Mouse (Mus musculus) heart, postnatal 14 days (tissue): Measurements from ENCODE around the gene Ppp1cb. TPM values are rescaled to one million over a fixed set of nuclear protein-coding genes. Genes with fewer than 3 reads are reported as not detected.
"Not testable (repeated sequence)": the region's sequence is repeated elsewhere in the genome, so short reads cannot be mapped to it uniquely, and the experiment has no call there.

Experiments used
- DNase-seq, 2 experiments: peaks; one replicate each; pipeline ENCODE4 v3.0.0; 2021 to 2022
- intact Hi-C: fragments of 180-260 bp; cut with DNase I; formaldehyde crosslinking; loops from one replicate; pipeline ENCODE4 v1.15.1; 2025
- long read RNA-seq, 2 experiments: library from polyadenylated mRNA; stranded (forward); transcript quantifications; one replicate each; pipeline ENCODE4 v2.0.0; 2021
- total RNA-seq, 2 experiments: library from RNA; stranded (reverse); gene quantifications; 2 replicates each; pipeline ENCODE4 v1.2.3; 2021

The Ppp1cb gene
- total RNA-seq, result 100 to 1,000 TPM; 476 to 479 TPM
- long read RNA-seq, experiment 1, full-length matches to known transcripts, result 447 of 467 reads
- long read RNA-seq, experiment 1, partial matches to known transcripts, result 6 of 467 reads
- long read RNA-seq, experiment 1, other reads (novel, unspliced or antisense), result 14 of 467 reads
- long read RNA-seq, experiment 2, full-length matches to known transcripts, result 422 of 440 reads
- long read RNA-seq, experiment 2, partial matches to known transcripts, result 11 of 440 reads
- long read RNA-seq, experiment 2, other reads (novel, unspliced or antisense), result 7 of 440 reads

DNA sequence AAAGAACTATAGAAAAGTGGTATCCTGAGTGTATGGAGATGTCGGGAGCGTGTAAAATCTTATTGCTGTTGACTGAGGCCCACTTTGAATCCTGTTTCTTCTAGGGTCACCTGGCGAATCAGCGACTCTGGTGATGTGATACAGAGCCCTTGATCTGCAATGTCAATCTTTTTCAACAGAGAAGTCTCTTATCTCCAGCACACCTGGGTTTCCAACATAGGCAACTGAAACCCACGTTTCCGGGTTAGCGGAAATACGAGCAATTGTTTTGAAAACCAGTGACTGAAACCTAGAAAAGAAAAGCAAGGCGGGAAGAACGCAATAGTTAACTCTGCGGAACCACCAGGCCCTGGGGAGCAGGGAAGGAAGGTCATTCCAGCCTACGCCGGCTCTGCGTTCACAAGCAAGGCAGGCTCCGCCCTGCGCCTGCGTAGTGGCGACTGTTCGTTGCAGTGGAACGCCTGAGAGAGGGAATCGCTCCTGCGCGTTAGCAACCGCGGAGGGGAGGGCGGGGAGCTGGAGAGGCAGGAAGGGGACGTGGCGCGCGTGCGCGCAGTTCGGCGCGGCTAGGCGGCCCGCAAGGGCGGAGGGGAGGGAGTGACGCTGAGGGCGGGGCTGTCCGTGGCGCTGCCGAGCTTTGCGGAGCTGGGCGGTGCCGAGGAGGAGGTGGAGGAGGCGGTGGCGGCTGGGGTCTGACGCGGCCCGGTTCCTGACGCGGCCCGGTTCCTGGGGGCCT lies at the start of gene Ppp1cb:
Gene Ppp1cb (plus strand): TSS at position 436 of the 736 bp plus-strand sequence.
- DNase-seq, result peak; percentile 98 to 99
- intact Hi-C loops, result no loop called here

GRCm38 (mm10) chr5:32409747-32410146 lies 48.9 kb upstream of the Ppp1cb start:
- intact Hi-C loops, result loop anchor here (5.0 kb wide), 2 partner anchors 57 to 87 kb away; no protein-coding TSS in a partner anchor
- no peak for DNase-seq

GRCm38 (mm10) chr5:32410954-32411688 lies 47.5 kb upstream of the Ppp1cb start:
- intact Hi-C loops, result loop anchor here (5.0 kb wide), 2 partner anchors 59 to 89 kb away; no protein-coding TSS in a partner anchor

DNA sequence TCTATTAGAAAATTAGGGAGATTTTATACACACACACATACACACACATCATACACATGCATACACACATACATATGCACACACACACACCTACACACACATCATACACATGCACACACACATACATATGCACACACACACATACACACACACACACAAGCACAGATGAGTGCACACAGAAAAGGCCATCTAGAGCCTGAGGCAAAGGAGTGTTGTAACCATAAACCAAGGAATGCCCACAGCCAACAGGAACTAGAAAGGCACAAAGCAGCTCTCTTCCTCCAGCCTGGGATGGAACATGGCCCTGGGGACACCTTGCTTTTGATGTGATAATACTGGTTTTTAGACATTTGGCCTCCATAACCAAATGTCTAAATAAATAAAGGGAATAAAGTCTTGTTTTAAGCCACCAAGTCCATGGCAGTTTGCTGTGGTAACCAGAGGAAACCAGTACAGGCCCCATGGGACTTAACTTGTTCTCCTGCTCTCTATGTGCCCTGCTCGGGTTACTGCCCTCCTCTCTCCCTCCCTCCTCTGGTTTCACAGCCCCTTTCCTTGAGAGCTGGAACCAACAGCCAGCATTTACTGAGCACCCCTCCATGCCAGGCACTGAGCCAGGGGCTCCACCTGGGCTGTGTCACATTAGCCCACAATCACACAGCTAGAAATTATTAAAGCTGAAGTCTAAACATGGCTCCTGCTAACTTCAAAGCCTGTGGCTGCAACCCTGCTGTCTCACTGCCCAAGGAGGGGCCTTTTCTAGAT lies 46.3 kb upstream of the Ppp1cb start:
- intact Hi-C loops, result loop anchor here (2.0 to 5.0 kb wide), 3 partner anchors 48 to 90 kb away; no protein-coding TSS in a partner anchor
- DNase-seq, result peak; percentile 30 to 54

More at GRCm38 (mm10) chr5:32410954-32411688, 47.5 kb upstream of the Ppp1cb start:
- DNase-seq, result no peak

DNA sequence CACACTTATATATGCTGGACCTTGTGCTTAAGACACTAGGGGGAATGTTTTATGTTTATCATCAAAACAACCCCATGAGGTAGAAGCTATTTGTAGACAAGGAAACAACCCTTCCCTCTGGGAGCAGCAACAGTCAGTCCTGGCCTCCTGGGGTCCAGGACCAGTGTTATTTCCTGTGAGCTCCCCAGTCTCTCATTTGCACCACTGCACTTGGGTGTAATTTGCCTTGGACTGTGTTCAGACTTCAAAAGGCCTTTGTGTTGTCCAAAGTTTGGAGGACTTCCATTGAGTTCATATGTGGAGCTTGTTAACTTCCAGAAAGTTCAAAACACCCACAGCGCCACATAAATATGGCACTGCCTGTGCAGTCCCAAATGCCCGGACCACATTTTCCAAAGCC lies 45.6 kb upstream of the Ppp1cb start:
- DNase-seq, result peak in 1 of 2 experiments; percentile 36
- intact Hi-C loops, result loop anchor here (2.0 to 5.0 kb wide), 3 partner anchors 48 to 91 kb away; no protein-coding TSS in a partner anchor

DNA sequence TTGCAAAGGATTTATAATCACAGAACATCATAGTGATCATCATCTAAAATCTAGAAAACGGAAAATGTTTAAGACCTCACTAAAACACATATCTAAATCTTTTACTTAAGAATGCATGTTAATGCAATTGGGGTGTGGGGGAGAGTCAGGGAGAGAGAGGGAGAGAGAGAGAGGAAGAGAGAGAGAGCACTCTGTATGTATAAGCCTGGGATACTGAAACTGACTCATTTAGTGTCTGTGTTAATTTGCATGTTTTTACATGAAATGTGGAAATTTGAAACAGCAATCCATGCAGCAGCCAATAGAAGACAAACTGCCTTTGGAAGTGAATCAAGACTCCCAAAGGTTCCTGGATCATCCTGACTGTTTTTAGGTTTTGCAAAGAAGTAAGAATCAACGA lies 45.1 kb upstream of the Ppp1cb start:
- intact Hi-C loops, result loop anchor here (2.0 to 5.0 kb wide), 3 partner anchors 47 to 91 kb away; no protein-coding TSS in a partner anchor

DNA sequence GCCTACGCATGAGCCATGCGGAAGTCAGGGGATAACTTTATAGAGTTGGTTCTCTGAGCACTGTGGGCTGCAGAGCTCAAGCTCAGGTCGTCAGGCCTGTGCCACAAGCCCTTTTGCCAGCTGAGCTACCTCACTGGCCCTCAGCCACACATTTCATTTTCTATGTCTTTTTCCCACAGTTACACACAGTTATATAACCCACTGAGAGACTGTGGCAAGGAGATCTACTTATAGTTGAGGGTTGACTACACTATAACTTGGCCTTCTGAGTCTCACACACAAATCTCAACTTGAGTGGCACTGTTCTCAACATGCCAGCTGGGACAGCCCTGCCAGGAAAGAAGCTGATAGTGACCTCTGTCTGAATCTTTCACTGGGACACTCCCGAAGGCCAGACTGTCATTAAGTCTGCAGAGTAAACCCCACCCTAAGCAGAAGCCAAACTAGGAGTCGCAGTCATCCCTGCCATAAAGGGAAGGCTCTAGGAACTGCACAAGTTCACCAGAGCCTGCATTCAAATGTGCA lies 44.1 kb upstream of the Ppp1cb start:
- intact Hi-C loops, result loop anchor here (5.0 kb wide), 2 partner anchors 62 to 92 kb away; no protein-coding TSS in a partner anchor
- peak in 1 of 2 experiments; percentile 50 for DNase-seq

More for the DNA sequence above, 45.1 kb upstream of the Ppp1cb start:
- no peak for DNase-seq

DNA sequence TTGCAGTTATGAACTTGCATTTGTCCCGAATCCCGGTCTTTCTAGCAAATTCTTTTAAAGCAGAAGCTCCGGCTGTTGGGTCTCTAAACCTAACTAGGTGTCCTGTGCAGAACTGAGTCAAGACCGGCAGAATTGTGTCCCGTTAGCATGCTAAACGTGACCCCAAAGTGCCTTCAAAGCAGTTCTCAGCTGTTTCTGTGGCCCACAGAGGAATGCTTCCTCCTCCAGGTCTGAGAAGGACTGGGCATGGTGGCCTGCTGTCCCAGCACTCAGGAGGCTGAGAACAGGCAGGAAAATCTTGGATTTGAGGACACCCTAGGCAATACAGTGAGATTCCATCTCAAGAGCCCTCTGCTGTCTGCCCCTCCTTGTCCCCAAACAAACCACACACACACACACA lies 43.1 kb upstream of the Ppp1cb start:
- intact Hi-C loops, result no loop called here
- no peak for DNase-seq

GRCm38 (mm10) chr5:32416881-32417280 lies 41.8 kb upstream of the Ppp1cb start:
- DNase-seq, result peak; percentile 79 to 82

DNA sequence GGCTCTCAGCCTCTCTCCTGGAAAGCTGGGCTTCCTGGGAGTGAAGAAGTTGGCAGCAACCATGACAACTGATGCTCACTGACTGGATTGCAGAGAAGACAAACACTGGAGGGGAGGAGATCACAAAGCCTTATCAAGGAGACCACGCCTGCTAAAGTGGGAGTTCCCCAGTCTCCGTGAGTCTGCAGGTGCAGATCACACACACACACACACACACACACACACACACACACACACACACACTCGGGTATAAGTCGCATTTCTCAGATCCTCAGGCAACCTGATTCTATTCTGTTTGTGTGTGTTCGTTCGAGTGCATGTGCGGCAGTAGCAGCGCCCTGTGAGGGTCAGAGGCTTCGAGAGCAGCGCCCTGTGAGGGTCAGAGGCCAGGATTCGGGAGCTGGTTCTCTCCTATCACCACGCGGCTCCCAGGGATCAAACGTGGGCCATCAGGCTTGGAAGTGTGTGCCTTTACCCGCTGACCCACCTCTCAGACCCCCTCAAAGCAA lies 36.5 kb upstream of the Ppp1cb start:
- intact Hi-C loops, result no loop called here

More at GRCm38 (mm10) chr5:32416881-32417280, 41.8 kb upstream of the Ppp1cb start:
- intact Hi-C loops, result no loop called here

DNA sequence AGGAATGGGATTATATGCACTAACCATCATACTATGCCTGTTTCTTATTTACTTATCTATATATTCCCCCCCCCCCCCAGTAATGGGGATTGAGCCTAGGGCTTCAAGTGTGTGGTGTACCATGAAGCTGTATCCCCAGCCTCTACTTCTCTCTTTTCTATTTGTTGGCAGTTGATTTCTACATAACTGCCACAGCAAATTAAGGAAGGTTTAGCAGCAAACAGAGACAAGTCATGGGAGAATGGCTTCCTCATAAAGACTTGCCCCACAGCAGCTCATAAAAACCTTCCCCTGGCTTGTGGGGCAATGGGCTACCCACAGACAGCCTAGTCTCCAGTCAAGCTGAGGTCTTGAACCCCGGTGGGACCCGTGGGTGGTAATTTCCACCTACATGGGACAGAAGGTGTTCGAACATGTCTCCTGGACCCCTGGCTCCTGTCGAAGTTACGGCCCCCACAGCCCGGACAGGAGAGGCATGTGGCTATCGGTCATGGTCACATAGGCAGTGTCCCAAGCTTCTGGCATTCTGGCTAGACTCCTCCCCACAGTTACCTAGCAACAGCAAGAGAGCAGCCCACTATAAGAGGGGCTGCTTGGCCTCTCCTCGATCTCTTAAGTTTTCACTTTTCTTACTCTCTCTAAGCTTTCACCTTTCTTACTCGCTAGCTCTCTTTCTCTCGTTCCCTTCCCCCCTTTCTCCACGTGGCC lies 35.1 kb upstream of the Ppp1cb start:
- no peak for DNase-seq
- intact Hi-C loops, result no loop called here

More for the DNA sequence above, 36.5 kb upstream of the Ppp1cb start:
- DNase-seq, result no peak

GRCm38 (mm10) chr5:32424464-32424863 lies 34.2 kb upstream of the Ppp1cb start:
- DNase-seq, result no peak
- intact Hi-C loops, result no loop called here

- DNase-seq, result no peak
- intact Hi-C loops, result no loop called here
Observed at GRCm38 (mm10) chr5:32425485-32426171, 33.0 kb upstream of the Ppp1cb start.

- intact Hi-C loops, result no loop called here
- DNase-seq, result no peak
Observed at GRCm38 (mm10) chr5:32430399-32430798, 28.2 kb upstream of the Ppp1cb start.

DNA sequence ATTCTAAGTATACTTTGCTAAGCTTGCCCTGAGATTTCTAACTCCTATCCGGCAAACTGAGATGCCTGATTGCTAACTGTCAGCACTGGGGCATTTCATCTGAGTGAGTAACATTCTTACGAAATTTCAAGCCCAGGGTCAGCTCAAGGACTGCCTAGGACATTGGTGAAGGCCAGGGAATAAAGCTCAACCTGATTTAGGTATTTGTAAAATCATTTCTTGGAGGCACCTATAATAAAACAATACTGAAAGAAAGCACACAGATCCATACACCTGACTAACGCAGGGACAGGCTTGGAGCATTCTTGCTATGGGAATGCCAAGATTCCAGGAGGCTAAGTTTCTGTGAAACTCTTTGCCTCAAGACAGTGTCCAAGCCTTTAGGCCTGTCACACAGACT lies 24.3 kb upstream of the Ppp1cb start:
- intact Hi-C loops, result not testable (repeated sequence)

DNA sequence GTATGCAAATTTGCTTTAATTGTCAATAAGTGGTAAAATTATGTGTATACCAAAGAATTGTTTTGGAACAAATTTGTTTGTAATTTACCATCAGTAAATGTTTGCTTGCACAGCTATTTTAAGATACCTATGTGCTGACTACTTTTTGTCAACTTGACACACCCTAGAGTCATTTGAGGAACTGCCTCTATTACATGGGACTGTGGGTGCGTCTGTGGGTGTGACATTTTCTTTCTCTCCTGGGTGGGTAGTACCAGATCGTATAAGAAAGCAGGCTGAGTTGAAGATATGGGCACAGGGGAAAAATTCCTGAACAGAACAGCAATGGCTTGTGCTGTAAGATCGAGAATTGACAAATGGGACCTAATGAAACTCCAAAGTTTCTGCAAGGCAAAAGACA lies 23.0 kb upstream of the Ppp1cb start:
- no peak for DNase-seq
- intact Hi-C loops, result no loop called here

More for the DNA sequence above, 24.3 kb upstream of the Ppp1cb start:
- DNase-seq, result not testable (repeated sequence)

GRCm38 (mm10) chr5:32437901-32438563 lies 20.6 kb upstream of the Ppp1cb start:
- intact Hi-C loops, result no loop called here
- no peak for DNase-seq

DNA sequence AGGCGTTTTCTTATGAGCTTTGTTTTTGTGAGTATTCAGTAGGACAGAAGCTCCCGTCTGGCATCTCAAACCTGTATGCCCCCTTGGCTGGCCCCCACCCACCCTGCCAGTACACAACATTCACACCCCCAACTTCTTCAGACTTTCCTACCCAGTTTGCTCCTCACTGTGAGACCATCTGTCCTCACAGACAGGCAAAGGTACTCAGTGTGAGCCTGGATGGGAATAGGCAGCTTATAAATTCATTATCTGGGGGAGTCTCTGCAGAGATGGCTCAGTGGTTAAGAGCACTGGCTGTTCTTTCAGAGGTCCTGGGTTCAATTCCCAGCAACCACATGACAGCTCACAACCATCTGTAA lies 20.1 kb upstream of the Ppp1cb start:
- no peak for DNase-seq
- intact Hi-C loops, result no loop called here
